Mouse (Mus musculus) bone marrow macrophage, adult 2 months (primary cell): ENCODE measurements around the gene Carhsp1.

ENCODE experiments used
- CTCF ChIP-seq: IDR thresholded peaks from 2 replicates; pipeline ENCODE4 v1.5.1; 2012; ENCODE audit warnings: low read depth, mild to moderate bottlenecking, low read length, moderate library complexity
- POLR2A ChIP-seq: IDR thresholded peaks from 2 replicates; pipeline ENCODE4 v1.6.1; 2012; ENCODE audit warnings: mild to moderate bottlenecking, low read depth, low read length, borderline replicate concordance

- TF ChIP-seq POLR2A (no peak), CTCF (no peak)
Observed at GRCm38 (mm10) chr16:8658764-8659163, 13.2 kb downstream of the Carhsp1 start.
